Mouse (Mus musculus) right cerebral cortex, postnatal 14 days (tissue): ENCODE measurements around the gene Naxe.

Experiments used
- DNase-seq: peaks from one replicate; pipeline ENCODE4 v3.0.0; 2022

The Naxe gene

GRCm38 (mm10) chr3:88049532-88049931 is 8.8 kb downstream of the Naxe start:
- no peak for DNase-seq

- DNase-seq: peak; percentile 80
Measured at GRCm38 (mm10) chr3:88042661-88043421, 15.5 kb downstream of the Naxe start, which contains the start of gene Gpatch4. Gene Gpatch4, plus strand, starts transcription at chr3:88043108.

DNA sequence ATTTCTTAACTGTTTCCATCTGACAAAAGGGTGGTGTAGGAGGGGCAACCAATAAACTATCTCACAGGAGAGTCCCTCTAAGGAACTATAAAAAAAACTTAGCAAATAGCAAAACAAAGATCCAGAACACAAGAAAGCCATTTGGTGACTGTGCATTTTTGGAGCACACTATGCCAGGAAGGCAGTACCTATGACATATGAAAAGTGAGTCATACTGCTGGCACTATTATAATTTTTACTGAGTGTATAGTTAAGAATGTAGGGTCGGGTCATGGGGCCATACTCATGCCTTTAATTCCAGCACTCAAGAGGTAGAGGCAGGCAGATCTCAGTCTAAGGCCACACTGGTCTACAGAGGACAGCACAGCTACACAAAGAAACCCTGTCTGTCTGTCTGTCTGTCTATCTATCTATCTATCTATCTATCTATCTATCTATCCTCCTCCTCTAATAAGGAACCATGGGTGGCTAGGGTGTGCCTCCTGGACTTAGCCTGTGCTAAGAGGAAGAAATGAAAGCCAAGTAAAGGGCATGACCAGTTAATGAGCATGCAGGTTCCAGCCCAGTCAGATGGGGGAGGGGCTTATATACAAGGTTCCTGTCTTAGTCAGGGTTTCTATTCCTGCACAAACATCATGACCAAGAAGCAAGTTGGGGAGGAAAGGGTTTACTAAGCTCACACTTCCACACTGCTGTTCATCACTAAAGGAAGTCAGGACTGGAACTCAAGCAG is 22.6 kb downstream of the Naxe start:
- no peak for DNase-seq

DNA sequence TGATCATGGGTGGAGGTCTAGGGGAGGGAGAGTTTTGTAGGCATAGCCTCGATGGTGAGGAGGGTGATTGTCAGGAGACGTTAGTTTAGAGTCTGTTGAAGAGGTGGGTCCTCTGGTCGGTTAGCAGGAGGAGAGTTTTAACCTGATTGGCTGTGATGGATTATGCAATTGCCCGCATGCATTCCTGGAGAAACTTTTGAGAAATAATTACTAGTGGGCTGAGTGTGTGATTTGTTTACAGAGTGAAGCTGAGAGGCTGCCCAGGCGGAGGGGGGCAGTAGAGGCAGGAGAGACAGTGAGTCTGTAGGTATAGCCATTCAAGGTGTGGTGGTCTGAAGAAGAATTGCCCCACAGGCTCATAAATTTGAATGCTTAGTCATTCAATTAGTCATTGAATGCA is 24.8 kb downstream of the Naxe start:
- DNase-seq: no peak

- DNase-seq: no peak
Measured at GRCm38 (mm10) chr3:88030608-88031395, 27.5 kb downstream of the Naxe start.

- DNase-seq: no peak
Measured at GRCm38 (mm10) chr3:88027434-88028186, 30.7 kb downstream of the Naxe start, which contains the start of gene Hapln2. Gene Hapln2, minus strand, starts transcription at chr3:88027583.

DNA sequence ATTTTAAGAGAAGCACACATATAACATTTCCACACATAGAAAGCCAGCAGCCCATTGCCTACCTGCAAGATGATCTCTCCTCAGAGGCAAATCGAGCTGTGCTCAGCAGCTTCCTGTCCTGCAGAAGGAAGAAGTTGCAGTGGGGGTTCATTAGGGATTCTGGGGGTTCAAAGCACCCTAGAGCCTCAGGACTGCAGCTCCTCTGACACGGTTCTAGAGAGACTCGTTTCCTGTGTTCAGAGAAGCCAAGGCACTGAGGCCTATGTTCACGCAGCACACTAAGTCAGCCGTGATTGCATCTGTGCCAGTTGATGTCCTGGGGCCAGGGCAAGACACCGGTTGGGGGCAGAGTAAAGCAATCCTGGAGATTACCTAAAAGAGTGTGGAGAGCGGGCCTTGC is 31.5 kb downstream of the Naxe start:
- no peak for DNase-seq

DNA sequence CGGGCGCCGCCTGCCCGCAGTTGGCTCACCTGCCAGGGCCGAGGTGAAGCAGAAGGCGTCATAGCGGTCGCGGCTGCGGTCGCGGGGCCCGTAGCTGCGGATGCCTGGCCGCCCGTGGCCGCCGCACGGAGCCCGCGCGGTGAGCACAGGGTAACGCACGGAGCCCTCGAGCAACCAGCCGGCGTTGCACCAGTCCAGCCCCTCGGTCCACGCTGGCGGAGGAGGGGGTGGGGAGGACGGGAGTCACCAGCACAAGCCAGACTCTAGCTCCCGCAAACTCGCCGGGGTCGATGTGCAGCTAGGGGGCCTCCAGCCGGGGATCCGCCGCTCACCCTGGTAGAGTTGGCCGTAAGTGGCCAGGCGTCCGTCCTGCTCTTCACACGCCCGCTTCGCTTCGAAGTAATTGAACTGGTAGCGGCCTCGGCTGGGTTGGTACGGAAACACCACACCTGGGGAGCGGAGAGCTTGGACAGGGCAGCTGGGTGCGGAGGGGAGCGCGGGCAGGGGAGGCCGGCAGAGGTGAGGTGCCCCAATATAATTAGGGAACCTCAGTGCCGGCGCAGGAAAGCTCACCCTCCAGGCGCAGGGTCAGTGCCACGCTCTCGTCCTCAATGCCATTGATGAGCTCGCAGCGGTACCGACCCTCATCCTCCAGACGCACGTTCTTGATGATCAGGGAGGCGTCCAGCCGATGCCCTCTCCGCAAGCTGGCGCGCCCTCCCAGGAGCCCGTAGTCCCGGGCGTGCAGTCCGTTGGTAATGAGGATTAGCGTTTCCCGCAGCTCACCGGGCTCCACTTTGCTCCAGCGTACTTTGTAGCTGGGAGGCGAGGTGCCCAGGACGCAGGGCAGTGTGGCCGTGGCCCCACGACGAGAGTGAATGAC is 34.9 kb downstream of the Naxe start:
- no peak for DNase-seq

DNA sequence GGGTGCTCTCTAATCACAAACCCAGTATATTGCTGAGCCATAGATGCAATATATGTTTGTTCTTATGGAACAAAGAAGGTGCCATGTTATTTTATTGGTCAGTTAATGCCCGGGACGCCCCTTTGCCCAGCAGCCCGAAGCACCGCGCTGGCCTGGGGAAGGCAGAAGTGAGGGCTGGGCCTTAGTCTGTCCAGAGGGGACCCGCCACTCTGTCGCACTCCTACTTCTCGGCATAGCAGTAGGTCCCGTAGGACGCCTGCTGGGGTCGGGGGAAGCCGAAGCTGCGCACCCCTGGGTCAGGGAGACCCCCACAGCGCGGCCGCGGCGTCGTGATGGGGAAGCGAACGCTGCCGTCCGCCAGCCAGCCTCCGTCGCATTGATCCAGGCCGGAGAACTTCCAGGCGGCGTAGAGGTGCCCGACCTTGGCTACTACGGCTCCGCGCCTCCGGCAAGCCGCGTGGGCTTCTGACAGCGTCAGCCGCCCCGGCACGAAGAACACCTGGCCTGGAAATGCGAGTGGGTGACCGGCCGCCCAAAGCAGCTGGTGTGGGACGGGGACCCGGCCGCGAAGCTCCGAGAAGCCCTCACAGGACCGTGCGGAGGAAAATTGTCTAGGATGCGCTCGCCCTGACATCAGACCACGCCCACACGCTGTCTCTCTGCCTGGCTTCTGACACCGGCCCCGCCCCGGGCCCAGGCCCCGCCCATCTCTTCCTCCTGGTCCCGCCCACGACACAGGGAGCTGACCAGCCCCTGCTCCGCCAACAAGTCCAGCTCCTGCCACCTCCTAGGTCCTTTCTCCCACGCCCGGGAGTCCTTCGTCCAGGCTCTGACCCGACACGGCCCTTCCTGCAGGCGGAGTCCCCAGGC is 35.7 kb downstream of the Naxe start:
- peak; percentile 63 for DNase-seq

DNA sequence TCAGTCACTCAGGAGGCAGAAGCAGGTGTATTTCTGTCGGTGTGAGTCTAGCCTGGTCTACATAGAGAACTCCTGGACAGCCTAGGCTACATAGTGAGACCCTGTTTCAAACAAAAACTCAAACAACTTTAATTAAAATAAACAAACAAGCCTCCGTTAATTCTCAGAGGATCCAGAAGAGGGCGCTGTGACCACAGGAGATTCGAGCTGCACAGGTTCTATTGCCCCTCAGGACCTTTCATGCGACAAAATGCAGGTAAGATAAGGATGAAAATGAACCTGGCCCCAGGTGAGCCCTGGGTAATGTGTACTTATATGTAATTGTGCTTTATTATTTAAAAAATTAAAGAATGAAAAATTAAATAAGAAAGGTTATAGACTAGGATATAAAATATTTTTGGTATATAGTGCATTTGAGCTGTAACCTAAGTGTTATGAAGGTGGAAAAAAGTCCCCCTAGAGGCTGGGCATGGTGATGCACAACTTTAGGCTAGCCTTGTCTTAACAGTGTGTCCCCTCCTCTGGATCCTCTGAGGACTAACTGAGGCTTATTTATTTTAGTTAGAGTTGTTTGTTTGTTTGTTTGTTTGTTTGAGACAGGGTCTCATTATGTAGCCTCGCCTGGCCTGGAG is 47.5 kb downstream of the Naxe start:
- DNase-seq: no peak
